Comparison of ENCODE assay signal across 12 mouse cellular contexts in the genomic region with DNA sequence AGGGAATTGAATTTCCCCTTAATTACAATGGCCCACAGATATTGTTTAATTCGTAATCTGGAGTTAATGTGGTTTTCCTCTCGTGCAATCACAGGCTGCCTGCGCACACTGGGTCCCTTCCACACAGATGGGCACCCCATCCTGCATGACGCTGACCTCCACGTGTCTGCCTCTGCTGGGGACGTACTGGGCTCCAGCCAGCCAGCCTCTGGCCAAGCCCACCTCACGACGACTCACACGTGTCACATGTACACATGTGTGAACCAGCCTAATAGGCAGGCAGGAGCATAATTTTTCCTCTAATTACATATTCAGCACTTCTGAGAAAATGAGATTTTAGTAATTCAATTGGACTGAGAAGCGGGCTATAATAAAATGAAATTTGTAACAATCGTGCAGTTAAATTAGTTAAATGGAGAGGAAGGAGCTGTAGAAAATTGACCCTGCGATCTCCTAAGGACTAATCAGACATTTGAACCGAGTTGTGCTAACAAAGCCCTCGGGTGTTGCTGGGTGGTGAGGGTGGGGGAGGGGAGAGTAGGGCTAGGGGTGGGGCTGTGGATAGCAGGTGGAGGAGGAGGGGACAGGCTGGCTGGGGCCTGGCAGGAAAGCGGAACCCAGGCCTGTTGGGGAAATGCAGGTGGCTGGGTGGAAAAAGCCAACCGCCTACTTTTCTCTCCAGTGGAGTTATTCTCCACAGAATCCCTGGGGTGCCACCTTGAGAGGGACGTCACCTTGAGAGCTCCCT.
DNase-seq lines count a peak whose midpoint lies in the region; ATAC-seq and TF ChIP-seq lines count a peak whose summit lies in the region.
"Had no signal": no experiment of that assay in that cellular context is flagged by ENCODE, and none has a peak within 500 bp of the region (broad histone marks: within the 10 kb centered on the region; RNA-seq: fewer than 3 reads in every experiment).

No protein-coding gene starts in this region.

- peak; percentile 63 for ATAC-seq in midbrain, embryonic 13.5 days

- H3K27ac ChIP-seq in thymus, adult 2 months (ENCODE audit: control insufficient read depth, insufficient read depth, low read length), result no peak overlapping the region
- H3K27ac ChIP-seq in forebrain, embryonic 10.5 days, result peak overlapping the region; percentile 4
- H3K27ac ChIP-seq in midbrain, embryonic 13.5 days, result peak overlapping the region; percentile 35
- H3K27ac ChIP-seq: heart, embryonic 10.5 days; limb, embryonic 13.5 days had no signal

- TF ChIP-seq CTCF in thymus, adult 2 months (IDR thresholded peaks at IDR 0.05; ENCODE audit: borderline replicate concordance, control insufficient read depth, extremely low read depth, insufficient read depth, low read length, poor library complexity), result no peak

- H3K36me3 ChIP-seq in thymus, adult 2 months (ENCODE audit: control insufficient read depth, insufficient read depth, low read length), result no peaks in the 10 kb centered on the region
- H3K36me3 ChIP-seq in forebrain, embryonic 10.5 days (replicated peaks), result no peaks in the 10 kb centered on the region
- H3K36me3 ChIP-seq in midbrain, embryonic 13.5 days, result no peaks in the 10 kb centered on the region
- H3K36me3 ChIP-seq: heart, embryonic 10.5 days; limb, embryonic 13.5 days had no signal

- H3K27me3 ChIP-seq in thymus, adult 2 months (ENCODE audit: control insufficient read depth, insufficient read depth, low read length), result no peaks in the 10 kb centered on the region
- peaks cover 59% of the 10 kb centered on the region for H3K27me3 ChIP-seq in forebrain, embryonic 10.5 days (ENCODE audit: poor library complexity, severe bottlenecking)
- H3K27me3 ChIP-seq in midbrain, embryonic 13.5 days, result 0 out of 2 replicates have a peak, but pooled peaks cover 3% of the 10 kb centered on the region

- no peak overlapping the region for H3K4me3 ChIP-seq in thymus, adult 2 months (ENCODE audit: control insufficient read depth, insufficient read depth, low read length)
- H3K4me3 ChIP-seq in forebrain, embryonic 10.5 days, result no peak overlapping the region
- no peak overlapping the region for H3K4me3 ChIP-seq in midbrain, embryonic 13.5 days (replicated peaks)
- H3K4me3 ChIP-seq: heart, embryonic 10.5 days; limb, embryonic 13.5 days had no signal

- H3K9ac ChIP-seq in midbrain, embryonic 13.5 days (replicated peaks), result no peak overlapping the region
- H3K9ac ChIP-seq: limb, embryonic 13.5 days had no signal

- peak; percentile 9 for DNase-seq in thymus, adult 2 months
- DNase-seq in thymus, adult 18-20 months, result no peak
- no peak for DNase-seq in forebrain, embryonic 10.5 days (ENCODE audit: extremely low spot score, low spot score)
- DNase-seq in thymus, postnatal 4 days, result peak; percentile 34
- no peak for DNase-seq in layer of hippocampus, postnatal 10 days (ENCODE audit: low spot score in 2 of 2)
- no peak for DNase-seq in adipocyte (ENCODE audit: low spot score)
- no peak for DNase-seq in ovary, adult 18-20 months (ENCODE audit: low spot score)
- DNase-seq: cerebellum, adult 18-20 months; right cerebral cortex, postnatal 25 days had no signal

- no peak overlapping the region for H3K4me2 ChIP-seq in midbrain, embryonic 13.5 days (replicated peaks)
- H3K4me2 ChIP-seq: limb, embryonic 13.5 days had no signal

- H3K4me1 ChIP-seq in thymus, adult 2 months (replicated peaks; ENCODE audit: control insufficient read depth, insufficient read depth, low read length), result peaks cover 7% of the 10 kb centered on the region
- H3K4me1 ChIP-seq in forebrain, embryonic 10.5 days, result peaks cover 52% of the 10 kb centered on the region
- H3K4me1 ChIP-seq in midbrain, embryonic 13.5 days (replicated peaks), result peaks cover 54% of the 10 kb centered on the region
- H3K4me1 ChIP-seq: heart, embryonic 10.5 days had no signal

- 40% methylated on average over 17 of the region's 17 CpGs for WGBS in thymus, adult 2 months
- 23% methylated on average over 17 of the region's 17 CpGs for WGBS in forebrain, embryonic 10.5 days
- 18% methylated on average over 17 of the region's 17 CpGs for WGBS in midbrain, embryonic 13.5 days

- no peak for TF ChIP-seq POLR2A in thymus, adult 2 months (IDR thresholded peaks at IDR 0.05; ENCODE audit: control insufficient read depth, extremely low read depth, insufficient read depth, low read length, poor library complexity)

- H3K9me3 ChIP-seq in forebrain, embryonic 10.5 days, result no peaks in the 10 kb centered on the region
- H3K9me3 ChIP-seq in midbrain, embryonic 13.5 days, result no peaks in the 10 kb centered on the region
- H3K9me3 ChIP-seq: heart, embryonic 10.5 days; limb, embryonic 13.5 days had no signal

Comparison
In these comparisons a context has a peak if more than half of its experiments do, and no peak if none do; other contexts are left out.
1. DNase-seq: peak in thymus, adult 2 months (single experiment) and thymus, postnatal 4 days (single experiment); none in thymus, adult 18-20 months (0 of 2), forebrain, embryonic 10.5 days (single experiment), layer of hippocampus, postnatal 10 days (0 of 2), adipocyte (single experiment) and ovary, adult 18-20 months (single experiment).